Mouse (Mus musculus) neural tube, embryonic 12.5 days (tissue): ENCODE data around the gene Slc13a3. TPM values are rescaled to one million over a fixed set of nuclear protein-coding genes. Genes with fewer than 3 reads are reported as not detected.

Experiments
- ATAC-seq: fragments of 200-750 bp; cut with Nextera tagmentation; 2 replicates; pipeline ENCODE4 v1.8.0; 2017; ENCODE audit warnings: low read depth, mild to moderate bottlenecking, moderate TSS enrichment, moderate library complexity; ENCODE audit not compliant: low FRiP score
- H3K27ac ChIP-seq: fragments of 300-500 bp; sonication (generic); 2 replicates; pipeline ENCODE4 v1.5.1; 2016
- H3K27me3 ChIP-seq: fragments of 300-500 bp; sonication (generic); replicated peaks from 2 replicates; pipeline ENCODE4 v1.6.1; 2016; ENCODE audit warnings: mild to moderate bottlenecking
- H3K36me3 ChIP-seq: fragments of 300-500 bp; sonication (generic); 2 replicates; pipeline ENCODE4 v1.6.1; 2016; ENCODE audit warnings: mild to moderate bottlenecking
- H3K4me1 ChIP-seq: fragments of 300-500 bp; sonication (generic); 2 replicates; pipeline ENCODE4 v1.6.1; 2016
- H3K4me2 ChIP-seq: fragments of 300-500 bp; sonication (generic); replicated peaks from 2 replicates; pipeline ENCODE4 v1.6.1; 2016; ENCODE audit warnings: mild to moderate bottlenecking
- H3K4me3 ChIP-seq: fragments of 300-500 bp; sonication (generic); 2 replicates; pipeline ENCODE4 v1.5.1; 2016
- H3K9ac ChIP-seq: fragments of 300-500 bp; sonication (generic); 2 replicates; pipeline ENCODE4 v1.6.1; 2016; ENCODE audit warnings: mild to moderate bottlenecking
- H3K9me3 ChIP-seq: fragments of 300-500 bp; sonication (generic); 2 replicates; pipeline ENCODE4 v1.6.1; 2016; ENCODE audit warnings: mild to moderate bottlenecking
- WGBS: fragments of 180-500 bp; shearing (Covaris S2); methylation state at CpG from one replicate; pipeline ENCODE4 v1.1.7; 2016; 5-methylcytosine and 5-hydroxymethylcytosine counted together
- polyA plus RNA-seq: library from polyadenylated mRNA; unstranded; fragments of >200 nt; fragmentation: Nextera tagmentation; extraction: Ambion mirVana; gene quantifications from 2 replicates; pipeline ENCODE4 v1.2.1, GENCODE M21; 2016

Gene Slc13a3
- polyA plus RNA-seq, 1 experiment from 2014 or later: 0.55 TPM

GRCm38 (mm10) chr2:165428694-165429093, 44.3 kb downstream of the Slc13a3 start:
- no peak overlapping the region for H3K4me2 ChIP-seq
- 61% methylated on average over 7 of the region's 7 CpGs for WGBS
- ATAC-seq: no peak

GRCm38 (mm10) chr2:165420195-165420594, 52.8 kb downstream of the Slc13a3 start:
- Histone ChIP-seq H3K4me2 (no peak overlapping the region), H3K9ac (no peak overlapping the region), H3K9me3 (no peaks in the 10 kb centered on the region), H3K4me1 (peaks cover 13% of the 10 kb centered on the region), H3K36me3 (no peaks in the 10 kb centered on the region), H3K27ac (no peak overlapping the region), H3K27me3 (no peaks in the 10 kb centered on the region), H3K4me3 (no peak overlapping the region)
- WGBS: 47% methylated on average over 2 of the region's 2 CpGs
- ATAC-seq: no peak

More at GRCm38 (mm10) chr2:165428694-165429093, 44.3 kb downstream of the Slc13a3 start:
- Histone ChIP-seq H3K36me3 (no peaks in the 10 kb centered on the region), H3K4me1 (no peaks in the 10 kb centered on the region), H3K4me3 (no peak overlapping the region), H3K27ac (no peak overlapping the region), H3K9me3 (no peaks in the 10 kb centered on the region), H3K27me3 (no peaks in the 10 kb centered on the region; the same call in 1 of the 2 replicates), H3K9ac (no peak overlapping the region)

GRCm38 (mm10) chr2:165419670-165420111, 53.3 kb downstream of the Slc13a3 start:
- H3K27ac ChIP-seq: no peak overlapping the region
- H3K4me3 ChIP-seq: no peak overlapping the region
- no peak for ATAC-seq
- no peak overlapping the region for H3K9ac ChIP-seq
- no peaks in the 10 kb centered on the region for H3K27me3 ChIP-seq
- peaks cover 13% of the 10 kb centered on the region for H3K4me1 ChIP-seq
- H3K36me3 ChIP-seq: no peaks in the 10 kb centered on the region
- WGBS: 75% methylated on average over 4 of the region's 4 CpGs
- no peaks in the 10 kb centered on the region for H3K9me3 ChIP-seq
- no peak overlapping the region for H3K4me2 ChIP-seq

- no peak overlapping the region for H3K4me3 ChIP-seq
- ATAC-seq: no peak
- peaks cover 16% of the 10 kb centered on the region for H3K4me1 ChIP-seq
- WGBS: 87% methylated on average over 2 of the region's 2 CpGs
- H3K9ac ChIP-seq: no peak overlapping the region
- no peak overlapping the region for H3K4me2 ChIP-seq
- H3K9me3 ChIP-seq: no peaks in the 10 kb centered on the region
- no peaks in the 10 kb centered on the region for H3K27me3 ChIP-seq
- H3K36me3 ChIP-seq: no peaks in the 10 kb centered on the region
- no peak overlapping the region for H3K27ac ChIP-seq
These were observed 54.5 kb downstream of the Slc13a3 start for GRCm38 (mm10) chr2:165418577-165418976.

GRCm38 (mm10) chr2:165417291-165417690, 55.7 kb downstream of the Slc13a3 start:
- H3K4me3 ChIP-seq: no peak overlapping the region
- no peaks in the 10 kb centered on the region for H3K9me3 ChIP-seq
- H3K27me3 ChIP-seq: no peaks in the 10 kb centered on the region
- no peak for ATAC-seq
- no peaks in the 10 kb centered on the region for H3K36me3 ChIP-seq
- no peak overlapping the region for H3K4me2 ChIP-seq
- H3K27ac ChIP-seq: no peak overlapping the region
- no peak overlapping the region for H3K9ac ChIP-seq
- WGBS: 65% methylated on average over 7 of the region's 7 CpGs
- H3K4me1 ChIP-seq: peaks cover 16% of the 10 kb centered on the region

GRCm38 (mm10) chr2:165415795-165416194, 57.2 kb downstream of the Slc13a3 start:
- Histone ChIP-seq H3K27ac (no peak overlapping the region), H3K9ac (no peak overlapping the region), H3K4me1 (peaks cover 16% of the 10 kb centered on the region), H3K9me3 (no peaks in the 10 kb centered on the region), H3K36me3 (no peaks in the 10 kb centered on the region), H3K4me2 (no peak overlapping the region), H3K27me3 (no peaks in the 10 kb centered on the region), H3K4me3 (no peak overlapping the region)
- WGBS: 74% methylated on average over 6 of the region's 6 CpGs
- no peak for ATAC-seq

GRCm38 (mm10) chr2:165415141-165415721, 57.8 kb downstream of the Slc13a3 start:
- Histone ChIP-seq H3K4me2 (no peak overlapping the region), H3K27me3 (no peaks in the 10 kb centered on the region), H3K9me3 (no peaks in the 10 kb centered on the region), H3K4me3 (no peak overlapping the region), H3K36me3 (no peaks in the 10 kb centered on the region), H3K27ac (no peak overlapping the region), H3K4me1 (peaks cover 16% of the 10 kb centered on the region), H3K9ac (no peak overlapping the region)
- 70% methylated on average over 11 of the region's 11 CpGs for WGBS
- ATAC-seq: no peak

GRCm38 (mm10) chr2:165414321-165414720, 58.7 kb downstream of the Slc13a3 start:
- H3K27ac ChIP-seq: no peak overlapping the region
- WGBS: 84% methylated on average over 5 of the region's 5 CpGs

GRCm38 (mm10) chr2:165413884-165414283, 59.1 kb downstream of the Slc13a3 start:
- no peak overlapping the region for H3K4me2 ChIP-seq
- H3K9me3 ChIP-seq: no peaks in the 10 kb centered on the region
- no peak overlapping the region for H3K27ac ChIP-seq
- no peak overlapping the region for H3K9ac ChIP-seq
- no peak for ATAC-seq
- no peaks in the 10 kb centered on the region; the same call in 1 of the 2 replicates for H3K27me3 ChIP-seq
- H3K4me1 ChIP-seq: peaks cover 8% of the 10 kb centered on the region; the same call in 1 of the 2 replicates
- 56% methylated on average over 3 of the region's 3 CpGs for WGBS
- no peaks in the 10 kb centered on the region for H3K36me3 ChIP-seq
- H3K4me3 ChIP-seq: no peak overlapping the region

More at GRCm38 (mm10) chr2:165414321-165414720, 58.7 kb downstream of the Slc13a3 start:
- no peaks in the 10 kb centered on the region for H3K36me3 ChIP-seq
- H3K9ac ChIP-seq: no peak overlapping the region
- H3K27me3 ChIP-seq: no peaks in the 10 kb centered on the region; the same call in 1 of the 2 replicates
- no peaks in the 10 kb centered on the region for H3K9me3 ChIP-seq
- no peak overlapping the region for H3K4me2 ChIP-seq
- no peak for ATAC-seq
- peaks cover 9% of the 10 kb centered on the region; the same call in 1 of the 2 replicates for H3K4me1 ChIP-seq
- H3K4me3 ChIP-seq: no peak overlapping the region

- H3K9ac ChIP-seq: no peak overlapping the region
- WGBS: 51% methylated on average over 10 of the region's 10 CpGs
- no peak for ATAC-seq
These were observed 65.2 kb downstream of the Slc13a3 start for GRCm38 (mm10) chr2:165407700-165408301.

GRCm38 (mm10) chr2:165405351-165405750, 67.7 kb downstream of the Slc13a3 start:
- no peak overlapping the region for H3K9ac ChIP-seq
- H3K4me3 ChIP-seq: no peak overlapping the region
- no peak overlapping the region for H3K27ac ChIP-seq
- ATAC-seq: no peak
- WGBS: 72% methylated on average over 6 of the region's 6 CpGs
- no peaks in the 10 kb centered on the region for H3K4me1 ChIP-seq
- H3K27me3 ChIP-seq: no peaks in the 10 kb centered on the region; the same call in 1 of the 2 replicates
- H3K4me2 ChIP-seq: no peak overlapping the region
- H3K36me3 ChIP-seq: no peaks in the 10 kb centered on the region
- H3K9me3 ChIP-seq: no peaks in the 10 kb centered on the region

More at GRCm38 (mm10) chr2:165407700-165408301, 65.2 kb downstream of the Slc13a3 start:
- H3K9me3 ChIP-seq: no peaks in the 10 kb centered on the region
- H3K4me2 ChIP-seq: no peak overlapping the region
- H3K27ac ChIP-seq: no peak overlapping the region
- no peaks in the 10 kb centered on the region for H3K4me1 ChIP-seq
- no peak overlapping the region for H3K4me3 ChIP-seq
- H3K36me3 ChIP-seq: no peaks in the 10 kb centered on the region
- H3K27me3 ChIP-seq: no peaks in the 10 kb centered on the region; the same call in 1 of the 2 replicates

GRCm38 (mm10) chr2:165404951-165405350, 68.1 kb downstream of the Slc13a3 start:
- ATAC-seq: no peak
- no peak overlapping the region for H3K9ac ChIP-seq
- no peaks in the 10 kb centered on the region for H3K9me3 ChIP-seq
- H3K27me3 ChIP-seq: no peaks in the 10 kb centered on the region; the same call in 1 of the 2 replicates
- no peak overlapping the region for H3K27ac ChIP-seq
- 76% methylated on average over 9 of the region's 9 CpGs for WGBS
- H3K4me1 ChIP-seq: no peaks in the 10 kb centered on the region
- no peak overlapping the region for H3K4me2 ChIP-seq
- H3K4me3 ChIP-seq: no peak overlapping the region
- no peaks in the 10 kb centered on the region for H3K36me3 ChIP-seq
